Mouse (Mus musculus): ENCODE measurements around the gene Nkd1.

Gene Nkd1

DNA sequence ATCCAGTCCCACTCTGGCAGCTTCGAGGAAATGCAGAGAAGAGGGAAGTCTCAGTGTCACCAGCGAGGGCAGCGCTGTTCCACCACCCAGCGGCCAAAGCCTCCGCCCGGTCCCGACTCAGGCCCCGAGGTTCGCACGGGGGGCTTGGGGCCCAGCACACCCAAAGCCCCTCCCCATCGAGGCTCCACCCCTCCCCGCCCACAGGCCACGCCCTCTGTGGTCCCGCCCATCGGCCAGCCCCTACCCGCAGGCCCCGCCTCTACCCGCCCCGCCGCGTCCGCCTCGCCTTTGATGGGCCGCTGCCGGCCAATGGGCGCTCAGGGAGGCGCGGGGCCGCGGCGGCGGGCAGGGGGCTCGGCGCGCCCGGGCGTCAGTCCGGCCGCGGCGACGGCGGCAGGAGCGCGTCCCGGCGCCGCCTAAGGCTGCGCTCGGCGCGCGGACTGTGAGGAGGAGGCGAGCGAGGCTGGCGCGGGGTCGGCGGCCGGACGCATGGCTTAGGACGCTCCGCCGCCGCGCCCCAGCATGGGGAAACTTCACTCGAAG, at the start of gene Nkd1:
Nkd1 (plus strand) TSS at position 370 of the 543 bp plus-strand sequence.
- peak; percentile 74 for DNase-seq (ENCODE audit: low read depth, low spot score)

GRCm38 (mm10) chr8:88481290-88481689, 39.9 kb upstream of the Nkd1 start:
- DNase-seq (ENCODE audit: low read depth, low spot score) = no peak

GRCm38 (mm10) chr8:88488391-88488829, 32.7 kb upstream of the Nkd1 start:
- DNase-seq (ENCODE audit: low read depth, low spot score) = no peak

DNA sequence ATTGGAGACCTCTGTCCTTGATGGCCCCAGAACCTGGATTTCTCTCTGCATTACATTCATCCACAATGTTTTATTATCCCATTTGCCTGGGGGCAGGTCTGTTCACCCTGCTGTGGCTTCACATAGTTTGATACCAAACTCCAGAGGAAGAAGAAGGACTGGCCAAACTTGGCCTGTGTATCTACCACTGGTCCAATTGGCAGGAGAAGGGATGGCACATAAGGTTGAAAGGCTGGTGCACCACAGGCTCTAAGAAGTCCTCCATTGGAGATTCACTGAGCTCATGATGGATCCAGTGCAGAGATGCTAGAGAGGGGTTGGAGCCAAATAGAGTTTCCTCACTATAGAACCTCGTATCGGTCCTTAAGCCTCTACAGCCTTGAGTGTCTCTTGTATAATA, 27.1 kb upstream of the Nkd1 start:
- no peak for DNase-seq (ENCODE audit: low read depth, low spot score)

GRCm38 (mm10) chr8:88495071-88495805, 25.9 kb upstream of the Nkd1 start:
- DNase-seq (ENCODE audit: low read depth, low spot score) = no peak

- DNase-seq (ENCODE audit: low read depth, low spot score) = no peak
These were observed 19.0 kb upstream of the Nkd1 start for GRCm38 (mm10) chr8:88502143-88502542.

GRCm38 (mm10) chr8:88506981-88507380, 14.2 kb upstream of the Nkd1 start:
- DNase-seq (ENCODE audit: low read depth, low spot score) = no peak

GRCm38 (mm10) chr8:88511061-88511460, 10.1 kb upstream of the Nkd1 start:
- DNase-seq (ENCODE audit: low read depth, low spot score) = no peak

- no peak for DNase-seq (ENCODE audit: low read depth, low spot score)
These were observed 8.9 kb upstream of the Nkd1 start for GRCm38 (mm10) chr8:88512094-88512794.

DNA sequence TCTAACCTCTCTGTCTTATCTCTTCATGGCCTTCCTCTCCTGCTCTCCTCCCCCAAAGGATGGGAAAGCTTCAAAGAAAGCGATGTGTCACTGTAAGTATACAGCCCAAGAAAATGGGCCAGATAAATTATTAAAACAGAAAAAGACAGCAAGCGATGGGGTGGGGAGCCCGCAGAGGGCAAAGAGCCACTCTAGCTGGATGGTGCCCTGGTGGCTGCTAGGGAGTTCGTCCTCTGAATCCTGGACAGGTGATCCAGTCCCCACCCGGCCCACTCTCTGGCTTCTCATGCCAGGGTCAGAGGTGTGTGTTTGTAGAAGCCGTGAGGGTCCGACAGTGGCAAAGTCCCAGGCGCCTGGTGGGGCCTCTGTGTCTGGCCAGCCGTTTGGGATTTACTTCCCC, 3.1 kb upstream of the Nkd1 start:
- DNase-seq (ENCODE audit: low read depth, low spot score) = no peak

- no peak for DNase-seq (ENCODE audit: low read depth, low spot score)
These were observed 773 bp upstream of the Nkd1 start for GRCm38 (mm10) chr8:88520381-88520780.

- peak; percentile 36 for DNase-seq (ENCODE audit: low read depth, low spot score)
These were observed 624 bp downstream of the Nkd1 start for GRCm38 (mm10) chr8:88521541-88522414.

- no peak for DNase-seq (ENCODE audit: low read depth, low spot score)
These were observed 1.4 kb downstream of the Nkd1 start for GRCm38 (mm10) chr8:88522433-88523030.

GRCm38 (mm10) chr8:88523621-88524020, 2.5 kb downstream of the Nkd1 start:
- DNase-seq (ENCODE audit: low read depth, low spot score) = no peak

- DNase-seq (ENCODE audit: low read depth, low spot score) = no peak
These were observed 3.0 kb downstream of the Nkd1 start for GRCm38 (mm10) chr8:88524132-88524531.

DNA sequence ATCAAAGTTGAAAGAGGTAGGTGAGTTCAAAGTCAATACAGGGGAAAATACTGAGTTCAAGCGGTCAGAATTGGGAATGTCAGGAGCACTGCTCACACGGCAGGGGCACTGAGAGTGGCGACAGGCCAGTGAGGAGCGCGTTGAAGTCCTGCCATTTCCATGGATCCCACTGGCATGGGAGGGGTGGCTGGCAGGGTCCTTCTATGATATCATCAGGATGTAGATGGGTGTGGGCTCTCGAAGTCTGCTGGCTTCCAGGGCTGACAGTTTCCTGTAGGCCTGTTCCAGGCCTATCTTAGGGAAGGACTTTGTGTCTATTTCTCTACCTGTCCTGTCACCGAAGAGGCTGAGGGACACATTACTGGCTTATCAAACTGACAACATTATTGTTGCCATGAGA, 3.7 kb downstream of the Nkd1 start:
- DNase-seq (ENCODE audit: low read depth, low spot score) = no peak

GRCm38 (mm10) chr8:88526296-88526695, 5.1 kb downstream of the Nkd1 start:
- no peak for DNase-seq (ENCODE audit: low read depth, low spot score)

- no peak for DNase-seq (ENCODE audit: low read depth, low spot score)
These were observed 7.0 kb downstream of the Nkd1 start for GRCm38 (mm10) chr8:88528186-88528585.

DNA sequence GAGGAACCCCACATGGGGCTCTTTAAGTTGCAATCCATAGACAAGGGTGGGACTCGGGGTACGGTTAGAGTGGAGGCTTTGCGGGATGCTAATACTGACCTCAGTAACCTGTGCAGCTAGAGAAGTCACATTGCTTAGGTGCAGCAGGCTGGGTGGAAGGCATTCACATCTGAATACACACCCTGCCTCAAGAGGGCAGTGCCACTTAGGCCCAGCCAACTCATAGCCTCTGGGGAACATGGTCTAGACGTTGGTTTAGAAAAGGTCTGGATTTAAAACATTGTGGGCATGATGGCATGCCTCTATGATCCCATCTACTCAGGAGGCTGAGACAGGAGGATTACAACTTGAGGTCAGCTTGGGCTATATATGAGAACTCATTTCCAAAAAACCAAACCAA, 8.6 kb downstream of the Nkd1 start:
- DNase-seq (ENCODE audit: low read depth, low spot score) = no peak

DNA sequence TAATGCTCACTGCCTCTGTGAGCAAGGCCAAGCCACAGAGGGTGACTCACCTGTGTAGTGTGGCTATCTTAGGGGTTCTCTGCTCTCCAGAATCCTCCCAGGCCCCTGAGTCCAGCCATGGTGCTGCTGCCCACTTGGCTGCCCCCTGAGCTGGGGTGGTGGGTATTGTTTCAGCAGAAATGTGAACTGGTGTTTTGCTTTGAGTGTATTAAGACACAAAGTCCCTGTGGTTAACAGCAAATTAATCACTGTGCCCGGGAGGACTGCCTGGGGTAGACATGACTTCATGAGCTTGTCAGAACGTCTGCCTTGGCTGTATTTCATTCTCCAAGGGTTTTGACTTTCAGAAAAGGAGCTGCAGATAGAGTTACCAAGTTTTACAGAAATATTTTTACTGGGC, 15.9 kb downstream of the Nkd1 start:
- DNase-seq (ENCODE audit: low read depth, low spot score) = no peak

Data from R1 (cell line).